Mouse (Mus musculus) hindbrain, embryonic 10.5 days (tissue): Measurements from ENCODE around the gene Dcp1a. TPM values are rescaled to one million over a fixed set of nuclear protein-coding genes. Genes with fewer than 3 reads are reported as not detected.

Experiments used
- DNase-seq: peaks from one replicate; pipeline ENCODE4 v3.0.0-alpha.2; 2017; ENCODE audit warnings: low spot score
- H3K27ac ChIP-seq: fragments of 300-500 bp; sonication (generic); 2 replicates; pipeline ENCODE4 v1.5.1; 2016; ENCODE audit warnings: mild to moderate bottlenecking, moderate library complexity
- H3K27me3 ChIP-seq: fragments of 300-500 bp; sonication (generic); 2 replicates; pipeline ENCODE4 v1.6.1; 2016; ENCODE audit warnings: mild to moderate bottlenecking; ENCODE audit not compliant: poor library complexity, insufficient read depth, severe bottlenecking
- H3K36me3 ChIP-seq: fragments of 300-500 bp; sonication (generic); 2 replicates; pipeline ENCODE4 v1.6.1; 2016; ENCODE audit warnings: mild to moderate bottlenecking, moderate library complexity
- H3K4me1 ChIP-seq: fragments of 300-500 bp; sonication (generic); replicated peaks from 2 replicates; pipeline ENCODE4 v1.6.1; 2016; ENCODE audit warnings: mild to moderate bottlenecking
- H3K4me3 ChIP-seq: fragments of 300-500 bp; sonication (generic); 2 replicates; pipeline ENCODE4 v1.5.1; 2016; ENCODE audit warnings: mild to moderate bottlenecking, moderate library complexity
- H3K9me3 ChIP-seq: fragments of 300-500 bp; sonication (generic); 2 replicates; pipeline ENCODE4 v1.6.1; 2016; ENCODE audit warnings: mild to moderate bottlenecking, moderate library complexity
- WGBS: fragments of 180-500 bp; shearing (Covaris S2); methylation state at CpG from one replicate; pipeline ENCODE4 v1.1.7; 2016; 5-methylcytosine and 5-hydroxymethylcytosine counted together
- polyA plus RNA-seq: library from polyadenylated mRNA; unstranded; fragments of >200 nt; fragmentation: Nextera tagmentation; extraction: Ambion mirVana; gene quantifications from 2 replicates; pipeline ENCODE4 v1.2.1, GENCODE M21; 2016

Gene Dcp1a
- polyA plus RNA-seq, 1 experiment from 2014 or later = 30.5 TPM

DNA sequence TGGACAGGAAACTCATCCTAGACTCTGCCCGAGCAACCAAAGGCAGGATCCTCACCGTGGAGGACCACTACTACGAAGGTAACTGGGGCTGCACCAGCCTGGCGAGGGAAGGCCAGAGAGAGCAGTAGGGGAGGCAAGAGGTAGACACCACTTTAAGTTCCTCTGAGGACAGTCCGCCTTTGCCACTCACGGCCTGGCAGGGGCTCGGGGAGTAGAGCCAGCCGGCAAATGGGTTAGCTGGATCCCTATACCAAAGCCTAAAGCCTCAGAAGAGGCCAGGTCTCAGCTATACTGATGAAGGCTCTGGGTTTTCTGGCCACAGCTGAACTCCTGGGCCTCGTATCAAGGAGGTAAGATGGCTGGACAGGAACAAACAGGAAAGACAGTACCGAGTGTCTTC lies 92.9 kb downstream of the Dcp1a start:
- Histone ChIP-seq H3K4me1 (no peaks in the 10 kb centered on the region), H3K36me3 (peaks cover 94% of the 10 kb centered on the region), H3K4me3 (no peak overlapping the region), H3K27ac (no peak overlapping the region), H3K9me3 (no peaks in the 10 kb centered on the region), H3K27me3 (no peaks in the 10 kb centered on the region)
- DNase-seq = no peak
- WGBS = 91% methylated on average over 10 of the region's 10 CpGs

DNA sequence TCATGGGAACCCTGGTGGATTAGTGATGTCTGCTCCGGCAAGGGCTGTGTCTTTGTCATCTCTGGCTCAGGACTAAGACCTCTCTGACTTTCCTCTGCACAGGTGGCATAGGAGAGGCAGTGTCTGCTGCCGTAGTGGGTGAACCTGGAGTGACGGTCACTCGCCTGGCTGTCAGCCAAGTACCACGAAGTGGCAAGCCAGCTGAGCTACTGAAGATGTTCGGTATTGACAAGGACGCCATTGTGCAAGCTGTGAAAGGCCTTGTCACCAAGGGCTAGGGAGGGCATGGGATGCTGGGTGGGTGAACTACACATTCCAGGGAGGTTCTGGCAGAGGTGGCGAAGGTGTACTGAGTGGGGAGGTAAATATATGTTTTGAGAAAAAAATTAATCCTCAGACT lies 93.9 kb downstream of the Dcp1a start:
- WGBS = 90% methylated on average over 8 of the region's 8 CpGs
- H3K4me3 ChIP-seq = no peak overlapping the region
- no peaks in the 10 kb centered on the region for H3K4me1 ChIP-seq
- no peaks in the 10 kb centered on the region for H3K9me3 ChIP-seq
- H3K27me3 ChIP-seq = no peaks in the 10 kb centered on the region
- no peak for DNase-seq
- H3K36me3 ChIP-seq = peaks cover 84% of the 10 kb centered on the region
- no peak overlapping the region for H3K27ac ChIP-seq

DNA sequence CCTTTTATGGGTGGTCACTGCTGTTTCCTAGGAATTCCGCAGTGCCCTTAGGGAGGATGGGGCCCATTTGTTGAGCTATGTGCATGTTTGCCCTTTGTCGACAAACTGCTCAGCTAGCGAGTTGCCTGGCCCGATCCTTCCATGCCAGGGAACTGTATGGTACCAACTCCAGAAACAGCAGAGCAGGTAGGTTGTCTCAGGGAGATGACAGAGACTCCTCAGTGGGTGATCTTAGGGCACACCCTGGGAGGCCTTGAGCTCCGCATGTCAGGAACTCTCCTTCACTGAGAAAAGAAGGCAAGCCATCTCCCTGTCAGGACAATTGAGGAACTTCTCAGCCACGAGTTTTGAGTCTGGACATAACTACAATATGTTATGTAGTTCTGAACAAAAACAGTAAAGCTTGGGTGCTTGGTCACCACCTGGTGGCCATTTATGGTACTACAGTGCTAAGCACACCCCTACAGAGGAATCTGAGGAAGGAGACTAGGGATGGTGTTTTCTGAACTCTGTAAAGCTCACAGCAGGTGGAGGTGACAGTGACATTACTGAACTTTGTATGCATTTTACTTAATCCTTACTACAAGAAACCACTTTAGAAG lies 94.7 kb downstream of the Dcp1a start:
- H3K27me3 ChIP-seq = no peaks in the 10 kb centered on the region
- H3K36me3 ChIP-seq = peaks cover 76% of the 10 kb centered on the region
- H3K27ac ChIP-seq = no peak overlapping the region
- 71% methylated on average over 6 of the region's 6 CpGs for WGBS
- H3K9me3 ChIP-seq = no peaks in the 10 kb centered on the region
- peaks cover 2% of the 10 kb centered on the region; the same call in 1 of the 2 replicates for H3K4me1 ChIP-seq
- H3K4me3 ChIP-seq = no peak overlapping the region
- DNase-seq = peak; percentile 70

DNA sequence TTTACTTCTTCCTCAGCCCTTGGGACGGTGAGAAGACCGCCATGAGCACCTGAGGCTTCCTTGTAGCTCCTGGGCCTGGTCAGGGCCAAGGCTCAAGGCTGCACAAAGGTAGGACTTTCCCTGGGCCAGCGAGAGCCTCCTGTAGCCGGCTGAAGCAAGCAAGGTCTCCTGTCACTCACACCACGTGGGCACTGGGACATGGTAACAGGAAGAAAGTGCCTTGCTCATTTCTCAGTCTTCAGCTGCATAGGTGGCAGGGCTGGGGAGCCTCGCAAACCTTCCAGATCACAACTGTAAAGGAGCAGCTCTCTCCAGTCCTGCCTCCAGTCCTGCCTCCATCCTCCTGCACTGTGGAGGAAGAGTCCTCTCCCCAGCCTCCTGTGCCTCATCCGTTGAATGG lies 96.5 kb downstream of the Dcp1a start:
- Histone ChIP-seq H3K9me3 (no peaks in the 10 kb centered on the region), H3K27me3 (no peaks in the 10 kb centered on the region), H3K4me3 (no peak overlapping the region), H3K27ac (no peak overlapping the region), H3K4me1 (peaks cover 9% of the 10 kb centered on the region), H3K36me3 (peaks cover 59% of the 10 kb centered on the region)
- WGBS = 80% methylated on average over 7 of the region's 7 CpGs
- no peak for DNase-seq

DNA sequence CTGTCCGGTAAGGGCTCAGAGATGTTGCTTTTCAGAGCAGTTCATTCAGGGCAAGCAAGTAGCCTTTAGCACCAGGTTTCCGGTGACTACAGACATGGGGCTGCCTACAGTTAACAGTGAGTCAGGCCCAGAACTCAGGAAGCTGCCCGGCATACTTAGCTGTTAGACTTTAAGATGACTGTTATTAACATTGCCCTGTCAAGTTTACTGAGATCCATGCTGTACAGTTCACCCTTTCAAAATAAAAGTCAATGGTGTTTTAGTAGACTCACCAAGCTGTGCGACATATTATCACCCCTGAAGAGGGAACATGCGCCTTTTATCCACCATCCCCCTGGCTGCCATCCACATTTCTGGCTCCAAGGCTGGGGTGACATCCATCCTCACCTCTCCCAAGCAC lies 96.9 kb downstream of the Dcp1a start:
- peaks cover 54% of the 10 kb centered on the region for H3K36me3 ChIP-seq
- H3K4me1 ChIP-seq = peaks cover 9% of the 10 kb centered on the region
- H3K27ac ChIP-seq = no peak overlapping the region
- DNase-seq = no peak
- H3K4me3 ChIP-seq = no peak overlapping the region
- 84% methylated on average over 5 of the region's 5 CpGs for WGBS
- H3K9me3 ChIP-seq = no peaks in the 10 kb centered on the region
- no peaks in the 10 kb centered on the region for H3K27me3 ChIP-seq

Other genes starting within 250 kb of the Dcp1a start
- 1.1 and 1.2 TPM in 2 replicates for gene Cacna1d, start 11.9 kb downstream of the Dcp1a start, polyA plus RNA-seq
- gene Tkt, start 68.8 kb downstream of the Dcp1a start, polyA plus RNA-seq = 285 and 314 TPM in 2 replicates
- gene Prkcd, start 146.7 kb downstream of the Dcp1a start, polyA plus RNA-seq = 28.7 and 35.4 TPM in 2 replicates
- gene Rft1, start 174.8 kb downstream of the Dcp1a start, polyA plus RNA-seq = 13.0 and 13.6 TPM in 2 replicates
- 17.8 and 20.8 TPM in 2 replicates for gene Sfmbt1, start 235.3 kb downstream of the Dcp1a start, polyA plus RNA-seq